Mouse (Mus musculus) megakaryocyte, embryonic 14.5 days (primary cell): ENCODE measurements around the gene Pnmt.

ENCODE experiments used
- FLI1 ChIP-seq: IDR thresholded peaks from 2 replicates; pipeline ENCODE4 v1.6.1; 2012; ENCODE audit warnings: low read length, inconsistent platforms, mixed read lengths
- GATA1 ChIP-seq: IDR thresholded peaks from 3 replicates; pipeline ENCODE4 v1.6.1; 2012; ENCODE audit warnings: mixed read lengths, low read length, inconsistent platforms, borderline replicate concordance

DNA sequence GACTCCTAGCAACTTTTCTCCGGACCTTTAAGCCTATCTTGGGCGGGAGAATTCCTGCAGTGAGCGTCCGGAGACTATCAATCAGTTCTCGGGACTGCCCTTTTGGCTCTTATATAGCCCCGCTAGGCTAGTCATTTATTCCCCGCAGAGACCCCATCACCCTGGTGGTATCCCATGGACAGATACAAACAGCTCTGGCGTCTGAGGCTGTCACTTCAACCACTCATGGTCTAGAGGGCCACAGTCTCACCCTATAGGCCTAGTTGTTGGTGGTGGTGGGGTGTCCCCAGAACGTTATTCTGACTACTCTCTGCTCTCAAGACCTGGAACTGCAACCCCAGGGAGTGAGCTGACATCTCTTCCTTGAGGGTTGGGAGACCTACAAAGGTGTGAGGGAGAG is 36.9 kb upstream of the Pnmt start:
- TF ChIP-seq GATA1 (no peak), FLI1 (no peak)
